Mouse (Mus musculus): ENCODE results near the gene AB124611. TPM values are rescaled to one million over a fixed set of nuclear protein-coding genes. Genes with fewer than 3 reads are reported as not detected.

AB124611 gene
- polyA plus RNA-seq, 1 experiment from 2014 or later, result 1.6 TPM

DNA sequence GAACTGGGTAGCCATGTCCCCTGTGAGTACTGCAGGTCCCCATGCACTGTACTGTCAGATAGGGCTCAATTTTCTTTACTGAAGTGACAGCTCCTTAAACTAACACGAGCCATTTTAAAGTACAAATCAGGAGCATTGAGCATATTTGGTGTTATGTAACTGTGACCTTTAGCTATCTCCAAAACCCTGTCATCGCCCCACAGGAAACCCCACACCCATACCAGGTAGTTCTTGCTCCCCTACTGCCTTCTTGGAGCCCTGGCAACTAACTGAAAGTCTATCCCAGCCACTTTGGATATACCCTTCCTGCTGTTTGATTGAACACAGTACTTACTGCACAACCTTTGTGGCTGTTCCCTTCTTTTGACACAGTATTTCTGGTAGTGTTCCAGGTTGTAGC is 41.1 kb downstream of the AB124611 start:
- no peak overlapping the region for H3K4me2 ChIP-seq (ENCODE audit: low read length)
- H3K27ac ChIP-seq (ENCODE audit: low read depth, low read length), result no peak overlapping the region
- no peaks in the 10 kb centered on the region for H3K9me3 ChIP-seq (ENCODE audit: control insufficient read depth, low read length)
- no peaks in the 10 kb centered on the region for H3K27me3 ChIP-seq (replicated peaks; ENCODE audit: control insufficient read depth, insufficient read depth, low read length)
- no peak overlapping the region for H3K9ac ChIP-seq (ENCODE audit: low read depth, low read length)
- no peak overlapping the region for H3K4me3 ChIP-seq (ENCODE audit: low read length)
- ATAC-seq, result no peak
- H3K4me1 ChIP-seq (ENCODE audit: control insufficient read depth, insufficient read depth, low read depth, low read length), result no peaks in the 10 kb centered on the region; the same call in 1 of the 2 replicates
- peaks cover 15% of the 10 kb centered on the region for H3K36me3 ChIP-seq (ENCODE audit: control insufficient read depth, insufficient read depth, low read length)
- 83% methylated on average over 2 of the region's 2 CpGs for WGBS

DNA sequence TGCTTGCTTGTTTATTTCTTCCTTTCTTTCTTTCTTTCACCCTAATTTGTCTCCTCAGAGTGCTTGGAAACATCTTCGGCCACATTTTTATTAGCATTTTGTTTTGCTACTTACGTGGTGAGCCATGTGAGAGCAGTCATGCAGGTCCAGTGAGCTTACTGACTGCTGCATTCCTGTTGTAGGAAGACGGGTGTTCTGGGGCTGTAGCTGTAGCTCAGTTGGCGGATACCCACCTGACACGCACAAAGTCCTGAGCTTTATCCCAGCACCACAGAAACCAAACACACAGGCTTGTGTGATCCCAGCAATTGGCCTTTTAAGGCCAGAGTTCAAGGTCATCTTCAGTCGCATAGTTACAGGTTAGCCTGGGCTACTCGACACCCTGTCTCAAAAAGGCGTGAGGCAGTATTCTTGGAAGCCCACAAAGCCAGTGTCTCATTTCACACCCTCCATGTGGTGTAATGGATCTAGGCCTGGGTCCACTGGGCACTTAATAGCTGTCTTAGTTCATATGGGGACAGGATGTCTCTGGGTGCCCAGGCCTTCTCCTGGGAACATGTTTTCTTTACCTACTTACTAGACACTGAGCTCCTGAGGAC is 42.8 kb downstream of the AB124611 start:
- H3K27ac ChIP-seq (ENCODE audit: low read depth, low read length), result no peak overlapping the region
- no peaks in the 10 kb centered on the region for H3K27me3 ChIP-seq (replicated peaks; ENCODE audit: control insufficient read depth, insufficient read depth, low read length)
- H3K9me3 ChIP-seq (ENCODE audit: control insufficient read depth, low read length), result no peaks in the 10 kb centered on the region
- ATAC-seq, result no peak
- H3K9ac ChIP-seq (ENCODE audit: low read depth, low read length), result no peak overlapping the region
- 90% methylated on average over 8 of the region's 8 CpGs for WGBS
- no peak overlapping the region for H3K4me3 ChIP-seq (ENCODE audit: low read length)
- no peak overlapping the region for H3K4me2 ChIP-seq (ENCODE audit: low read length)
- H3K4me1 ChIP-seq (ENCODE audit: control insufficient read depth, insufficient read depth, low read depth, low read length), result no peaks in the 10 kb centered on the region; the same call in 1 of the 2 replicates
- H3K36me3 ChIP-seq (ENCODE audit: control insufficient read depth, insufficient read depth, low read length), result peaks cover 23% of the 10 kb centered on the region

DNA sequence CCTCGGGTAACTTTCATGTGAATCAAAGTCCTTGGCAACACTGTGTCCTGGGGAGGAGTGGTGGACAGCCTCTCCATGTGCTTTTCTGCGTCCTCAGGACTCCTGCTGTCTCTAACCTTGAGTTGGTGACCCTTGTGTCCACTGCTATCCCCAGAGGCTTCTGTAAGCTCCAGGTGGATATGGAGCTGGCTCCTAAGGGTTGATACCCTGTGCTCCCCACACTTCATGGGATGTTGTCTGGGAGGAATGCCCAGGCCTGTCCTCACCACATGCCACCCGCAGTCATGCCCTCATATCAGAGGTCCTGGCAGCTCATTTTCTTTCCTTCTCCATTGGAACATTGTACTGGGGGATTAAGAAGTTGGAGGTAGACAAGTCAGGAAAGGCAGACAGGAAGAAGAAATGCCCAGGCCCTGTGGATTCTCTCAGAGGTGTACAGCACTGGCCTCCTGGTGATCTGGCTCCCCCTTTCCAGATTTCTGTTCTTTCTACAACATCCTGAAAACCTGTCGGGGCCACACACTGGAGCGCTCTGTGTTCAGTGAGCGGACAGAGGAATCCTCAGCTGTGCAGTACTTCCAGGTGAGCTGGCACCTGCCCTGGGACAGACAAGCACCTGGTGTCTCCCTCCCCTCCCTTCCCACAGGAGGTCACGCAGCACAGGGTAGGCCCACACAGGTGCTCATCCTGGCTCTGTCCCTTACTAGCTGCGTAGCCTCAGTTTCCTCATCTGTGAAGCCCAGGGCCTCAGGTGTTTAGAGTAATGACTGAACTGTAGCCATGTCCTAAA is 48.2 kb downstream of the AB124611 start:
- H3K36me3 ChIP-seq (ENCODE audit: control insufficient read depth, insufficient read depth, low read length), result peaks cover 48% of the 10 kb centered on the region
- H3K9me3 ChIP-seq (ENCODE audit: control insufficient read depth, low read length), result no peaks in the 10 kb centered on the region
- no peak overlapping the region for H3K27ac ChIP-seq (ENCODE audit: low read depth, low read length)
- H3K4me3 ChIP-seq (ENCODE audit: low read length), result no peak overlapping the region
- H3K4me1 ChIP-seq (ENCODE audit: control insufficient read depth, insufficient read depth, low read depth, low read length), result no peaks in the 10 kb centered on the region
- WGBS, result 93% methylated on average over 8 of the region's 8 CpGs
- H3K4me2 ChIP-seq (ENCODE audit: low read length), result no peak overlapping the region
- H3K9ac ChIP-seq (ENCODE audit: low read depth, low read length), result no peak overlapping the region
- H3K27me3 ChIP-seq (replicated peaks; ENCODE audit: control insufficient read depth, insufficient read depth, low read length), result no peaks in the 10 kb centered on the region
- no peak for ATAC-seq

DNA sequence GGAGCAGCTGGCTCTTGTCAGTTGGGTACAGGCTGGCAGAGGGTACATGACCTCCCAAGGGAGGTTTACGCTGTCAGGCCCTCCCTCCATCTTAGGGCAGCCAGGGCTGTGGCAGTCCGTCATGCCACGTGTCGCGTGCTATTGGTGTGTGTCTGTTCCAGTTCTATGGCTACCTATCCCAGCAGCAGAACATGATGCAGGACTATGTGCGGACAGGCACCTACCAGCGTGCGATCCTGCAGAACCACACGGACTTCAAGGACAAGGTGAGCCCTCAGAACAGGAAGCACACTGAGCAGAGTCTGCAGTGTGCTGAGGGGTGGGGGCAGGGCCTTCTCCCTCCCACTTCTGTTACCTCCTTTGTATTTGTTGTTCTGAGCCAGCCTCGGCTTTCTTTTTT is 49.3 kb downstream of the AB124611 start:
- Histone ChIP-seq H3K4me3 (ENCODE audit: low read length) (no peak overlapping the region), H3K4me1 (ENCODE audit: control insufficient read depth, insufficient read depth, low read depth, low read length) (no peaks in the 10 kb centered on the region), H3K9me3 (ENCODE audit: control insufficient read depth, low read length) (no peaks in the 10 kb centered on the region), H3K36me3 (ENCODE audit: control insufficient read depth, insufficient read depth, low read length) (peaks cover 50% of the 10 kb centered on the region), H3K27ac (ENCODE audit: low read depth, low read length) (no peak overlapping the region), H3K27me3 (replicated peaks; ENCODE audit: control insufficient read depth, insufficient read depth, low read length) (no peaks in the 10 kb centered on the region), H3K4me2 (ENCODE audit: low read length) (no peak overlapping the region), H3K9ac (ENCODE audit: low read depth, low read length) (no peak overlapping the region)
- peak; percentile 37; the same call in 1 of the 2 replicates for ATAC-seq
- 95% methylated on average over 10 of the region's 10 CpGs for WGBS

DNA sequence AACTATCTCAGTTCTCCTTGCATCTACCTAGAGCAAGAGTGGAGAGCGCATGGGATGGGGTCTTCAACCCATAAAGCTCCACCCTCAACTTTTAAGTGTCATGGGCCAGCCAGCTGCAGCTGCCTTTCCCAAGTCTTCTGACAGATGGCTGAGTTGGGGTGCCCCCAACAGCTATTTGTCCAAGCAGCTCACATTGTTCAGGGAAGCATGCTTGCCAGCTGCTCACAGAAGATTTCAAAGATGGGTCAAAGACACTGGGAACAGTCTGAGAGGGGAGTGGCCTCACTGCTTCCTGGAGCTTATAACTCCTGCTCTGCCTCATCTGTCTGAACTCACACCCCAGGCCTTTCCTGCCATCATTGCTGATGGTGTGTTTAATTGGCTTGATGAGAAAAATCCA is 50.3 kb downstream of the AB124611 start:
- no peak overlapping the region for H3K27ac ChIP-seq (ENCODE audit: low read depth, low read length)
- H3K9ac ChIP-seq (ENCODE audit: low read depth, low read length), result no peak overlapping the region
- peaks cover 54% of the 10 kb centered on the region for H3K36me3 ChIP-seq (ENCODE audit: control insufficient read depth, insufficient read depth, low read length)
- H3K4me3 ChIP-seq (ENCODE audit: low read length), result no peak overlapping the region
- H3K27me3 ChIP-seq (replicated peaks; ENCODE audit: control insufficient read depth, insufficient read depth, low read length), result no peaks in the 10 kb centered on the region
- WGBS, result 94% methylated on average over 1 of the region's 1 CpGs
- ATAC-seq, result peak; percentile 51
- no peaks in the 10 kb centered on the region for H3K9me3 ChIP-seq (ENCODE audit: control insufficient read depth, low read length)
- no peak overlapping the region for H3K4me2 ChIP-seq (ENCODE audit: low read length)
- no peaks in the 10 kb centered on the region for H3K4me1 ChIP-seq (ENCODE audit: control insufficient read depth, insufficient read depth, low read depth, low read length)

DNA sequence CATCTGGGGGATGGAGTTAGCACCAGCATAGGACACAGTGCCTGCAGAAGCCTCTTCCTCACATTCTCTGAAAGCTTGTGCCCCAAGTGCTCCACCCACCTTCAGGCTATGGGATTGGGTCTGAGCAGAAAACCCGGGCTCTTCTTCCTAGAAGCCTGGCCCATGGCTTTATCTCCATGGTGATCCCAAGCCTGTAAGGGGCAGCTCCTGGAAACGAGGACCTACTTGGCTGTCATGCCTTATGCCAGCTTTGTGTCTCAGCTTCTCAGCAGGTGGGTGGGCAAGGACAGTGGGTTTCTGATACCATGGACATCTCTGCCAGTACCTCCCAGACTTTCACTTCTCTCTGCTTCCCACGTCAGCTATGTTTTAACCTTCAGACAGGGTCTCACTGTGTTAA is 52.2 kb downstream of the AB124611 start:
- H3K27me3 ChIP-seq (replicated peaks; ENCODE audit: control insufficient read depth, insufficient read depth, low read length), result no peaks in the 10 kb centered on the region
- no peak overlapping the region for H3K4me2 ChIP-seq (ENCODE audit: low read length)
- WGBS, result 62% methylated on average over 3 of the region's 3 CpGs
- no peak overlapping the region for H3K9ac ChIP-seq (ENCODE audit: low read depth, low read length)
- peaks cover 47% of the 10 kb centered on the region for H3K36me3 ChIP-seq (ENCODE audit: control insufficient read depth, insufficient read depth, low read length)
- no peak for ATAC-seq
- H3K4me1 ChIP-seq (ENCODE audit: control insufficient read depth, insufficient read depth, low read depth, low read length), result no peaks in the 10 kb centered on the region
- no peak overlapping the region for H3K27ac ChIP-seq (ENCODE audit: low read depth, low read length)
- H3K9me3 ChIP-seq (ENCODE audit: control insufficient read depth, low read length), result no peaks in the 10 kb centered on the region
- H3K4me3 ChIP-seq (ENCODE audit: low read length), result no peak overlapping the region

DNA sequence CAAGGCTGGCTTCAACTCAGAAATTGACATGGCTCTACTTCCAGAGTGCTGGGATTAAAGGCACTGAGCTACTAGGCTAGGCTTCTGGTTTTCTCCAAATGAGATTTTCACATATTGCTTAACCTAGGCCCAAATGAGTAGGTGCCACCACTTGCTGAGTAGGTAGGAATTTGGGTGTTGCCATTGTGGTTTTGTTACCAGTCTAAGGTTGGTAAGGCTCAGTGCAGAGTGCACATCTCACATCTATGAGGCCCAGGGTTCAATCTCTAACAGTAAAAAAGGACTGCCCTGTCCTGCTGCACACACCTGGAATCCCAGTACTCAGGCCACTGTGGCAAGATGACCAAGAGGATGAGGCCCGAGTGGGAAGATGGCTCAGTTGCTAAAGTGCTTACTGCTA is 59.4 kb downstream of the AB124611 start:
- no peak for ATAC-seq
- Histone ChIP-seq H3K4me3 (ENCODE audit: low read length) (no peak overlapping the region), H3K27ac (ENCODE audit: low read depth, low read length) (no peak overlapping the region), H3K27me3 (replicated peaks; ENCODE audit: control insufficient read depth, insufficient read depth, low read length) (no peaks in the 10 kb centered on the region), H3K9me3 (ENCODE audit: control insufficient read depth, low read length) (no peaks in the 10 kb centered on the region), H3K9ac (ENCODE audit: low read depth, low read length) (no peak overlapping the region), H3K36me3 (ENCODE audit: control insufficient read depth, insufficient read depth, low read length) (peaks cover 53% of the 10 kb centered on the region), H3K4me1 (ENCODE audit: control insufficient read depth, insufficient read depth, low read depth, low read length) (no peaks in the 10 kb centered on the region), H3K4me2 (ENCODE audit: low read length) (no peak overlapping the region)
- 95% methylated on average over 1 of the region's 1 CpGs for WGBS

DNA sequence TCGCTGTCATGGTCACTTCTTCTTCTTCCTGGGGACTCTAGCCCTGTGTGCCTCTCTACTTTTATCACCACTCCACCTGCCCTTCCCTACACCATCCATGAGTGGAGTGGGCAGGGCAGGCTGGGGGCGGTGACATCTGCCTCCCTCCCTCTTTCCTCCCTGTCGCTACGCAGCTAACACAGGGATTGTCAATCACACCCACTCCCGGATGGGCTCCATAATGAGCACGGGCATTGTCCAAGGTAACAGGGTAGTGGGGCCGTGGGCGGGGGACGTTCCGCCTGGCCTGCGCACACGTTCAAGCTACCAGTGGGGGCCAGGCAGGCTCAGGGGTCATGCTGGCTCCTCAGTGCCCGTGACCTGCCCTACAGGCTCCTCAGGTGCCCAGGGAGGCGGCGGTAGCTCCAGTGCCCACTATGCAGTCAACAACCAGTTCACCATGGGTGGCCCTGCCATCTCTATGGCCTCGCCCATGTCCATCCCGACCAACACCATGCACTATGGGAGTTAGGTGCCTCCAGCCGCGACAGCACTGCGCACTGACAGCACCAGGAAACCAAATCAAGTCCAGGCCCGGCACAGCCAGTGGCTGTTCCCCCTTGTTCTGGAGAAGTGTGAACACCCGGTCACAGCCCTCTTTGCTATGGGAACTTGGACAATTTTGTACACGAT is 61.8 kb downstream of the AB124611 start:
- H3K9me3 ChIP-seq (ENCODE audit: control insufficient read depth, low read length), result no peaks in the 10 kb centered on the region
- H3K4me3 ChIP-seq (ENCODE audit: low read length), result no peak overlapping the region
- peaks cover 8% of the 10 kb centered on the region for H3K4me1 ChIP-seq (ENCODE audit: control insufficient read depth, insufficient read depth, low read depth, low read length)
- WGBS, result 75% methylated on average over 22 of the region's 23 CpGs
- H3K4me2 ChIP-seq (ENCODE audit: low read length), result no peak overlapping the region
- H3K27me3 ChIP-seq (replicated peaks; ENCODE audit: control insufficient read depth, insufficient read depth, low read length), result no peaks in the 10 kb centered on the region
- ATAC-seq, result no peak
- peaks cover 43% of the 10 kb centered on the region for H3K36me3 ChIP-seq (ENCODE audit: control insufficient read depth, insufficient read depth, low read length)
- H3K9ac ChIP-seq (ENCODE audit: low read depth, low read length), result no peak overlapping the region
- no peak overlapping the region for H3K27ac ChIP-seq (ENCODE audit: low read depth, low read length)

DNA sequence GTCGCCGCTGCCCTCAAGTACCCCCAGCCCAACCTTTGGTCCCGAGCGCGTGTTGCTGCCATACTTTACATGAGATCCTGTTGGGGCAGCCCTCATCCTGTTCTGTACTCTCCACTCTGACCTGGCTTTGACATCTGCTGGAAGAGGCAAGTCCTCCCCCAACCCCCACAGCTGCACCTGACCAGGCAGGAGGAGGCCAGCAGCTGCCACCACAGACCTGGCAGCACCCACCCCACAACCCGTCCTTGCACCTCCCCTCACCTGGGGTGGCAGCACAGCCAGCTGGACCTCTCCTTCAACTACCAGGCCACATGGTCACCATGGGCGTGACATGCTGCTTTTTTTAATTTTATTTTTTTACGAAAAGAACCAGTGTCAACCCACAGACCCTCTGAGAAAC is 62.4 kb downstream of the AB124611 start:
- H3K27ac ChIP-seq (ENCODE audit: low read depth, low read length), result no peak overlapping the region
- 87% methylated on average over 8 of the region's 8 CpGs for WGBS
- ATAC-seq, result no peak
- no peak overlapping the region for H3K9ac ChIP-seq (ENCODE audit: low read depth, low read length)
- H3K36me3 ChIP-seq (ENCODE audit: control insufficient read depth, insufficient read depth, low read length), result peaks cover 40% of the 10 kb centered on the region
- no peaks in the 10 kb centered on the region for H3K9me3 ChIP-seq (ENCODE audit: control insufficient read depth, low read length)
- H3K4me1 ChIP-seq (ENCODE audit: control insufficient read depth, insufficient read depth, low read depth, low read length), result peaks cover 8% of the 10 kb centered on the region
- H3K4me2 ChIP-seq (ENCODE audit: low read length), result no peak overlapping the region
- no peaks in the 10 kb centered on the region for H3K27me3 ChIP-seq (replicated peaks; ENCODE audit: control insufficient read depth, insufficient read depth, low read length)
- no peak overlapping the region for H3K4me3 ChIP-seq (ENCODE audit: low read length)
